Mouse (Mus musculus) heart, embryonic 13.5 days (tissue): ENCODE measurements around the gene 1700017B05Rik. TPM values are rescaled to one million over a fixed set of nuclear protein-coding genes. Genes with fewer than 3 reads are reported as not detected.
"Not testable (repeated sequence)": the region's sequence is repeated elsewhere in the genome, so short reads cannot be mapped to it uniquely, and the experiment has no call there.

Experiments used
- ATAC-seq: fragments of 200-750 bp; cut with Nextera tagmentation; 2 replicates; pipeline ENCODE4 v1.8.0; 2017; ENCODE audit warnings: moderate TSS enrichment; ENCODE audit not compliant: insufficient number of reproducible peaks, low FRiP score, low TSS enrichment; ENCODE audit errors: extremely low read depth
- H3K27ac ChIP-seq: fragments of 300-500 bp; sonication (generic); replicated peaks from 2 replicates; pipeline ENCODE4 v1.5.1; 2015; ENCODE audit warnings: moderate library complexity, mild to moderate bottlenecking, inconsistent platforms
- H3K27me3 ChIP-seq: fragments of 300-500 bp; sonication (generic); replicated peaks from 2 replicates; pipeline ENCODE4 v1.6.1; 2015; ENCODE audit warnings: mild to moderate bottlenecking, inconsistent platforms
- H3K36me3 ChIP-seq: fragments of 300-500 bp; sonication (generic); 2 replicates; pipeline ENCODE4 v1.6.1; 2015; ENCODE audit warnings: mild to moderate bottlenecking, inconsistent platforms
- H3K4me1 ChIP-seq: fragments of 300-500 bp; sonication (generic); 2 replicates; pipeline ENCODE4 v1.6.1; 2015; ENCODE audit warnings: inconsistent platforms
- H3K4me2 ChIP-seq: fragments of 300-500 bp; sonication (generic); 2 replicates; pipeline ENCODE4 v1.6.1; 2015; ENCODE audit warnings: inconsistent platforms, mild to moderate bottlenecking, moderate library complexity
- H3K4me3 ChIP-seq: fragments of 300-500 bp; sonication (generic); 2 replicates; pipeline ENCODE4 v1.5.1; 2015; ENCODE audit warnings: moderate library complexity, mild to moderate bottlenecking, inconsistent platforms
- H3K9ac ChIP-seq: fragments of 300-500 bp; sonication (generic); 2 replicates; pipeline ENCODE4 v1.6.1; 2015; ENCODE audit warnings: inconsistent platforms, mild to moderate bottlenecking, moderate library complexity
- H3K9me3 ChIP-seq: fragments of 300-500 bp; sonication (generic); 2 replicates; pipeline ENCODE4 v1.6.1; 2016; ENCODE audit warnings: inconsistent platforms
- WGBS: fragments of 180-500 bp; shearing (Covaris S2); methylation state at CpG from one replicate; pipeline ENCODE4 v1.1.7; 2015; ENCODE audit warnings: mixed read lengths; 5-methylcytosine and 5-hydroxymethylcytosine counted together
- polyA plus RNA-seq: library from polyadenylated mRNA; unstranded; fragments of >200 nt; fragmentation: Nextera tagmentation; extraction: Ambion mirVana; gene quantifications from 2 replicates; pipeline ENCODE4 v1.2.1, GENCODE M21; 2015

1700017B05Rik gene
- polyA plus RNA-seq, 1 experiment from 2014 or later = 16.9 TPM

GRCm38 (mm10) chr9:57229726-57230125 lies 32.7 kb downstream of the 1700017B05Rik start:
- no peaks in the 10 kb centered on the region for H3K9me3 ChIP-seq
- no peak overlapping the region for H3K9ac ChIP-seq
- H3K27ac ChIP-seq = no peak overlapping the region
- H3K4me3 ChIP-seq = no peak overlapping the region
- H3K36me3 ChIP-seq = no peaks in the 10 kb centered on the region
- ATAC-seq = no peak
- no peak overlapping the region for H3K4me2 ChIP-seq
- 81% methylated on average over 4 of the region's 4 CpGs for WGBS
- peaks cover 14% of the 10 kb centered on the region for H3K27me3 ChIP-seq
- H3K4me1 ChIP-seq = peaks cover 17% of the 10 kb centered on the region

GRCm38 (mm10) chr9:57228186-57228585 lies 34.2 kb downstream of the 1700017B05Rik start:
- H3K4me3 ChIP-seq = no peak overlapping the region
- H3K9me3 ChIP-seq = no peaks in the 10 kb centered on the region
- no peak overlapping the region for H3K9ac ChIP-seq
- no peak overlapping the region for H3K27ac ChIP-seq
- H3K27me3 ChIP-seq = peaks cover 14% of the 10 kb centered on the region
- H3K4me1 ChIP-seq = peaks cover 15% of the 10 kb centered on the region
- ATAC-seq = no peak
- no peaks in the 10 kb centered on the region for H3K36me3 ChIP-seq
- no peak overlapping the region for H3K4me2 ChIP-seq
- 76% methylated on average over 4 of the region's 4 CpGs for WGBS

- Histone ChIP-seq H3K9ac (no peak overlapping the region), H3K36me3 (no peaks in the 10 kb centered on the region), H3K9me3 (peaks cover 4% of the 10 kb centered on the region; the same call in 1 of the 2 replicates), H3K4me3 (no peak overlapping the region), H3K4me1 (peaks cover 14% of the 10 kb centered on the region), H3K27ac (no peak overlapping the region), H3K27me3 (peaks cover 14% of the 10 kb centered on the region), H3K4me2 (no peak overlapping the region)
- no peak for ATAC-seq
- 54% methylated on average over 5 of the region's 5 CpGs for WGBS
Observed at GRCm38 (mm10) chr9:57227203-57227602, 35.2 kb downstream of the 1700017B05Rik start.

GRCm38 (mm10) chr9:57226628-57227122 lies 35.7 kb downstream of the 1700017B05Rik start:
- peaks cover 14% of the 10 kb centered on the region for H3K4me1 ChIP-seq
- H3K27me3 ChIP-seq = peaks cover 14% of the 10 kb centered on the region
- not testable (repeated sequence) for H3K36me3 ChIP-seq, H3K27ac ChIP-seq, H3K9ac ChIP-seq, H3K4me2 ChIP-seq, H3K9me3 ChIP-seq, H3K4me3 ChIP-seq, ATAC-seq
- WGBS = 86% methylated on average over 6 of the region's 6 CpGs

GRCm38 (mm10) chr9:57225780-57226627 lies 36.4 kb downstream of the 1700017B05Rik start:
- H3K27ac ChIP-seq = no peak overlapping the region
- ATAC-seq = no peak
- H3K36me3 ChIP-seq = no peaks in the 10 kb centered on the region
- no peak overlapping the region for H3K9ac ChIP-seq
- H3K27me3 ChIP-seq = peaks cover 14% of the 10 kb centered on the region
- no peak overlapping the region for H3K4me3 ChIP-seq
- 52% methylated on average over 13 of the region's 13 CpGs for WGBS
- H3K9me3 ChIP-seq = peaks cover 4% of the 10 kb centered on the region; the same call in 1 of the 2 replicates
- no peak overlapping the region for H3K4me2 ChIP-seq
- peaks cover 14% of the 10 kb centered on the region for H3K4me1 ChIP-seq

- H3K36me3 ChIP-seq = no peaks in the 10 kb centered on the region
- peaks cover 6% of the 10 kb centered on the region for H3K4me1 ChIP-seq
- no peak overlapping the region for H3K9ac ChIP-seq
- peaks cover 17% of the 10 kb centered on the region for H3K27me3 ChIP-seq
- H3K9me3 ChIP-seq = peaks cover 4% of the 10 kb centered on the region; the same call in 1 of the 2 replicates
- H3K27ac ChIP-seq = no peak overlapping the region
- no peak overlapping the region for H3K4me3 ChIP-seq
- H3K4me2 ChIP-seq = no peak overlapping the region
- ATAC-seq = no peak
Observed at GRCm38 (mm10) chr9:57223341-57223740, 39.1 kb downstream of the 1700017B05Rik start.

GRCm38 (mm10) chr9:57220356-57220755 lies 42.1 kb downstream of the 1700017B05Rik start:
- 15% methylated on average over 6 of the region's 6 CpGs for WGBS
- no peak overlapping the region for H3K4me3 ChIP-seq
- H3K4me2 ChIP-seq = no peak overlapping the region
- no peak overlapping the region for H3K27ac ChIP-seq
- H3K4me1 ChIP-seq = no peaks in the 10 kb centered on the region
- no peak overlapping the region for H3K9ac ChIP-seq
- no peaks in the 10 kb centered on the region for H3K36me3 ChIP-seq
- H3K9me3 ChIP-seq = peaks cover 4% of the 10 kb centered on the region; the same call in 1 of the 2 replicates
- ATAC-seq = no peak
- H3K27me3 ChIP-seq = peaks cover 4% of the 10 kb centered on the region; the same call in 1 of the 2 replicates

GRCm38 (mm10) chr9:57219511-57219910 lies 42.9 kb downstream of the 1700017B05Rik start:
- WGBS = 81% methylated on average over 1 of the region's 1 CpGs
- no peak overlapping the region for H3K27ac ChIP-seq
- H3K27me3 ChIP-seq = peaks cover 4% of the 10 kb centered on the region; the same call in 1 of the 2 replicates
- H3K4me3 ChIP-seq = no peak overlapping the region
- H3K9ac ChIP-seq = no peak overlapping the region
- peaks cover 4% of the 10 kb centered on the region; the same call in 1 of the 2 replicates for H3K9me3 ChIP-seq
- H3K36me3 ChIP-seq = no peaks in the 10 kb centered on the region
- no peak overlapping the region for H3K4me2 ChIP-seq
- H3K4me1 ChIP-seq = no peaks in the 10 kb centered on the region
- ATAC-seq = no peak

GRCm38 (mm10) chr9:57218776-57219175 lies 43.6 kb downstream of the 1700017B05Rik start:
- Histone ChIP-seq H3K9me3 (peaks cover 4% of the 10 kb centered on the region; the same call in 1 of the 2 replicates), H3K4me1 (no peaks in the 10 kb centered on the region), H3K27ac (no peak overlapping the region), H3K4me3 (no peak overlapping the region), H3K27me3 (peaks cover 4% of the 10 kb centered on the region; the same call in 1 of the 2 replicates), H3K4me2 (no peak overlapping the region), H3K36me3 (no peaks in the 10 kb centered on the region), H3K9ac (no peak overlapping the region)
- ATAC-seq = no peak
- WGBS = 74% methylated on average over 5 of the region's 5 CpGs

- no peaks in the 10 kb centered on the region for H3K36me3 ChIP-seq
- no peak for ATAC-seq
- peaks cover 4% of the 10 kb centered on the region; the same call in 1 of the 2 replicates for H3K27me3 ChIP-seq
- WGBS = 71% methylated on average over 6 of the region's 6 CpGs
- H3K9me3 ChIP-seq = no peaks in the 10 kb centered on the region
- no peak overlapping the region for H3K4me3 ChIP-seq
- no peak overlapping the region for H3K4me2 ChIP-seq
- no peak overlapping the region for H3K9ac ChIP-seq
- no peak overlapping the region for H3K27ac ChIP-seq
- H3K4me1 ChIP-seq = no peaks in the 10 kb centered on the region
Observed at GRCm38 (mm10) chr9:57217220-57217619, 45.2 kb downstream of the 1700017B05Rik start.

- Histone ChIP-seq H3K36me3 (no peaks in the 10 kb centered on the region), H3K9ac (no peak overlapping the region), H3K27ac (no peak overlapping the region), H3K4me3 (no peak overlapping the region), H3K4me2 (no peak overlapping the region), H3K27me3 (peaks cover 3% of the 10 kb centered on the region; the same call in 1 of the 2 replicates), H3K4me1 (no peaks in the 10 kb centered on the region), H3K9me3 (no peaks in the 10 kb centered on the region)
- WGBS = 70% methylated on average over 6 of the region's 6 CpGs
- no peak for ATAC-seq
Observed at GRCm38 (mm10) chr9:57214500-57214899, 47.9 kb downstream of the 1700017B05Rik start.
